Mouse (Mus musculus): ENCODE data around the gene Rhof.

Gene Rhof

DNA sequence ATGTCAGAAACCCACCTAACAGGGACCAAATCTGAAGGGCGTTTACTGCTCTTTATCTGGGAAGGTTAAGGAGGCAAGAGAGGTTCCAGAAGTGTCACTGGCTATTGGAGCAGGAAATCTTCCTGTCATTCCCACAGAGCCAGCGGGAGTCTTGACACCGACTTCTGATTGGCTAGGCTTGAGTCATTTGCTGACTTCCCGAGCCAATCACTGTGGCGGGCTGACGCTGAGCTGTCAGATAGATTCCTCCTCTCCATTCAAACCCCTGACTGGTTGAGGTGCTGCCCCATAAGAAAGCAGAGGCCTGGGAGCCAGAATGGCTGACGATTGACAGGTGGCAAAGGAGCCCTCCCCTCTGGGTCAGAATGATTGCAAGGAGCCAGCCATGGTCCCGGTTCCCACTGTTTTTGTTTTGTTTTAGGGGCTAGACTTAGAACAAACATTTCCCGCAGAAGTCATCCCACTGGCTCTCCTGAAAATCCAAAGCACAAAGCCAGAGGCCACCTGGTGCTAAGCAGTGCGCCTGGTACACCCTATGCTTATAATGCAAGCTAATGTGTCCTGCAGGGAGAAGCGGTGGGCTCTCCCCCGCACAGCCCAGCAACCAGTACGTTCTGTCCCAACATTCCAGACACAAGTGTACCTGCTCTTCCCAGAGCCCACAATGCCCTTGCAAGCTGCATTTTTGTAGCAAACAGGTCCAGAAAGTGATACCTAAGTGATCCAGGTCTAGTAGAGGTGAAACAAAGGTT is 22.9 kb downstream of the Rhof start:
- DNase-seq: peak in 1 of 2 experiments; percentile 31

DNA sequence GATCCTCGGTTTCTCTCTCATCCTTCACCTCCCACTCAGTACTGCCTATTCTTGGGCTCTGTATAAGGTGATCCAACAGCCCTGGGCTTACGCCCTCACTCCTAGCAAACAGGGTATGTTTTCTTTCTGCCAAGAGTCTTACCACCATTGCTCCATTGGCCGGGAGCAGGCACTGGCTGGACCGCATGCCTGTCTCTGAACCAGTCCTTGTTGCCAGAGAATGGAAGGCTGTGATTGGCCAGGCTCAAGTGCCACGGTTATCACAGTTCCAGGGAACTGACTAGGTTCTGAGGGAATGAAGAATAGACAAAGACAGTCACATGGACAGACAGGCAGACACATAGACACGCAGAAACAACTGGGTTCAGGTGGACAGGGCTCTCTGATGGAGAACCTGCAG is 27.7 kb downstream of the Rhof start:
- DNase-seq: no peak

DNA sequence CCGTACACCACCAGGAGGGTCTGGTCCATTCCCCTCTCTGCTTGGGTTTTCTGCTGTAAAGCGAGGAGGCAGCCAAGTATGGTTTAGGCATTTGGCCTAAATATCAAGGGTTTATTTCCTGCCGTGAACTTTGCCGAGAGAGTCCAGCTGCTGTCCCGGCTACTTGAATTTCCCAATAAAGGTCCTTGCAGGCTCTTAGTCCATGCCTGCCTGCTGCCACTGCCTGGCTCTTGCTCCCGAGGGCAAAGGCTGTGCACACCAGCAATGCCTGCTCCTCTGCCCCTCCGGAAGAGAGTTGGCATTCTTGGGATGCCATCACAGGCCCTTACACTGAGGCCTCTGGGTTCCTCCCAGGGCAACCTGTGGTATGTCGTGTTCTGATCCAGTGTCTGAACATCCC is 28.9 kb downstream of the Rhof start:
- peak; percentile 19 to 60 for DNase-seq

DNA sequence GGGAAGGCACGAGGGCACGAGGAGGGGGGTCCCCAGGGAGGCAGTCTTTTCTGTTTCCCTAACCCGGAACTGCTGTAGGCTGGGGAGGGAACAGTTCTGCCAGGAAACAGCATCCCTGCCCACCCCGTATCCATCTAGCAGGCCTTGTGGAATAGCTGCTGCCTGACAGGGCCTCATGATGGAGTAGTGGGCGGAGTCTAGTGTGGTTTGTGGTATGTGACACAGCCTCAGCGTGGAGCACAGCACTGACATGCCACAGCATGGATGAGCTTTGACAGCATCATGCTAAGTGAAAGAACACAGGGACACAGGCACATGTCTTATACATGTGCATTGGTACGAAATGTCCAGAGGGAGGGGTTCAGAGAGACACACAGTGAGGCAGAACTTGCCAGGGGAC is 30.1 kb downstream of the Rhof start:
- no peak for DNase-seq

DNA sequence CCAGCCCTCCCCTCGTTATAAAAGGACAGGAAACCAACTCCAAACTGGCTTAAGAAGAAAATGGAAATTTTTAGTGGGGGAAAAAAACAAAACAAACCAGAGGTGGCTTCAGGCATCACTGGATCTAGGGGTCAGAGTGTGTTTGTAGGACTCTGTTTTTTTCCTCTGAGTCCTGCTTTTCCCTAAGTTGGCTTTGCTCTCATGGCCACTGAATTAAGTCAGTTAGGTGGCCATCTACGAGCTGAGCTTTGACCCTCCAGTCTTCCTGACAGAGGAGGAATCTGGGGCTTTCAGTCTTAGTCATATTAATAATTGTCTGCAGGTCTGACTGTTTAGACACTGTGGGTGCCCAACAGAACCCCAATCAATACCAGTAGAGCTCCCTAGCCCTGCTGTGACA is 34.0 kb downstream of the Rhof start:
- no peak for DNase-seq

DNA sequence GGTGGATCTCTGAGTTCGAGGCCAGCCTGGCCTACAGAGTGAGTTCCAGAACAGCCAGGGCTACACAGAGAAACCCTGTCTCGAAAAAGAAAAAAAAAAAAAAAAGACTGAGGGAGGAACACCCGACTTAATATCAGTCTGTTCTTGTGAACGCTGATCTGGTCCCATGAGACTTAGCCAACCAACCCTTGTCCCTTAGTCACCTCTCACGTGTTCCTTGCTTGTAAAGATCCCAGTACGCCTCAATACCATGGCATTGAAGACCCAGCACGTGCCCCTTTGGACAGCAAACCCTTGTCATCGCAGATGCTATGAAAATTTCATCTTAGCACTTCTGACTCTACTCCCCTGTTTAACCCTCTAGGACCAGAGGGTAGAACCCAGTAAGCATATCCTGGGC is 36.2 kb downstream of the Rhof start:
- DNase-seq: no peak

DNA sequence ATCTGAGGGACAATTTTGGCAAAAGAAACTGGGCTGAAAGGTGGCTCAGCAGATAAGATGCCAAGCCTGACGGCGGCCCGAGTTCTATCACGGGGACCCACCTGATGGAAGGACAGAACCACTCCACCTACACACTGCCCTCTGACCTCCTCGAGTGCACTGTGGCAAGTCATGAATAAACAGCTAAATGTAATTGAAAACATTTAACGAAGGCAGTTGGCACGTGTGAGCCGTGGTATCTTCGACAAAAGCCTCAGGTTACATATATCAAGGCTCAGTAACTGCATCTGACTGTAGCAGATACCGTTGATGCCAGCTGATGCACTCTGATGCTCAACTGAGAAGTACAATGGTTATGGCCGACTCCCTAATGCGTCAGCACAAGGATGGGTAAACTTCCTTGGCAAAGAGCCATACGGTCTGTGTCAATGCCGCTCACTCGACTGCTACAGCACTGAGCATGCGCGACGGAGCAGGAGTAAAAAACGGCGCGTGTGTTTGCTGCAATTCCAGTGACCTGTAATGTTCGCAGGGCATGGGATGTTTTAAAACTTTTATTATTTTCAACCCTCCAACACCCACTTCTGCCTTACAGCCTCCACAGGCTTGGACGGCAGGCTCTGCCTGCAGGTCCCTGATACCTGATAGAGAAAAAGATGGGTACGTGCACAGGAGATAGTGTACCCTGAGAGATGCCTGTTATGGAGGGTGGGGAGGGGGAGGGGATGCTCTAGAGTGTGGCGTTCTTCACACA is 38.1 kb downstream of the Rhof start:
- DNase-seq: no peak

DNA sequence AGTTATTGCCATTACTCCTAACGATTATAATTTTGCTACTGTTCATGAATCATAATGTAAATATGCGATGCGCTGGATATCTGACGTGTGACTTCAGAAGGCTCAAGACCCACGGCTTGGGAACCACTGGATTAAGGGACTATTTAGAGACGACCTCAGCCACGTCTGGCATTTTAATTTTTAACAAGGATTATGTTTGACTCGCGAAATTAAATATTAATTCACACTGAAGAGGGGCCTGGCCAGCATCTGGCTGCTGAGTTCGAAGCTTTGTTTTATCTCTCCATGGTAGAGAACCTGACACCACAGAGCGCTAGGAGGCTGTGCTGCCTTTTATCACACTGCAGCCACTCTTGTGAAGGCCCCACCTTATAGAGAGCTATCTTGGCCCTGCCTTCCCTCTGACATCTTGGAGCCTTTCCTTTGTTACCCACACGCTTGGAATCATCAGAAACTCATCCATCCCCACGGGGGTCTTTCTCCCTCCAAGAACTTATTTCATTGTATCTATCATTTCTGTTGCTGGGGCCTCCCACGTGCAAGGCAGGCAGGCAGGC is 39.3 kb downstream of the Rhof start:
- no peak for DNase-seq

DNA sequence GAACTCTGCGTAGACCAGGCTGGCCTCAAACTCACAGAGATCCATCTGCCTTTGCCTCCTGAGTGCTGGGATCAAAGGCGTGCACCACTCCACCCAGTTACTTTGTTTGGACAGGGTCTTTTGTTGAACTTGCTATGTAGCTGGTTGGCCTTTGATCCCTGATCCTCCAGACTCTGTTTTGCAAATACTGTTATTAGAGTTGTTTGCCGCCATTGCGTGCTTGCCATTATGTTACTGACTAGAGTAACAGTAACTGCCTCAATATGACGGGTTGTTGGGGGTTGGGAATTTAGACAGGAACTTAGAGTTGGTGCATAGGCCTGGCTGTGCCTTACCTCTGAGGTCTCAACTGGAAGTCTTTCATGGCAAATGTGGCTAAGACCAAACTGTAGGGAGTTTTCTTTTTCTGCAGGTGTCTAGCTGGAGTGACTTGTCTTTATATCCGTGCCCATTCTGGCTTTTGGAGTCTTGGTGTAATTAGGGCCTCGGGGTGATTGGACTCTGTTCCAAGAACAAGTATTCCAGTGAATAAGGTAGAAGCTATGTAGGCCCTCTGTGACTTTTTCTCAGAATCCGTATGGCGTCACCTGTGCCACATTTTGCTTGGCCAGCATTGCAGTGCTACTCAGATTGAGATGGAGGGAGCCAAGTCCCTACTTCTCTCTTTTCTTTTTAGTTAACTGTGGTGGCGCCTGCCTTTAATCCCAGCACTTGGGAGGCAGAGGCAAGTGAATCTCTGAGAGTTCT is 41.8 kb downstream of the Rhof start:
- DNase-seq: no peak

DNA sequence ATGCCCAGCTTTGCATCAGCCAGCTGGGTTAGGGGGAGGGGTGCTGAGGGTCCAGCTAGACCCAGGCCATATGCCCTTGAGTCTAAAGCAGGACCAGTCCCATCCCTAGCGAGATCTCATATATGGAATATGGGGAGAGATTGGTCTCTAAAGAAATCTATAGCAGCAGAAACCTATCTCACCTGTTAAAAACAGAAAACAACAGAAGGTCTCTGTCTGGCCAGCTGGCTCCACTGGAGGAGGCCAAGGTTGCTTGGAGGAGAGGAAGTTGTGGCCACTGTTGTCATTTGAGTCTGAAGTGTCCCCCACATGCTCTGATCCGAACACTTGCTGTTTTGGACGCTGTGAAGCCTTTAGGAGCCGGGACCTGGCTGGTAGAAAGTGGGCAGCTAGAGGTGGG is 43.7 kb downstream of the Rhof start:
- no peak for DNase-seq

DNA sequence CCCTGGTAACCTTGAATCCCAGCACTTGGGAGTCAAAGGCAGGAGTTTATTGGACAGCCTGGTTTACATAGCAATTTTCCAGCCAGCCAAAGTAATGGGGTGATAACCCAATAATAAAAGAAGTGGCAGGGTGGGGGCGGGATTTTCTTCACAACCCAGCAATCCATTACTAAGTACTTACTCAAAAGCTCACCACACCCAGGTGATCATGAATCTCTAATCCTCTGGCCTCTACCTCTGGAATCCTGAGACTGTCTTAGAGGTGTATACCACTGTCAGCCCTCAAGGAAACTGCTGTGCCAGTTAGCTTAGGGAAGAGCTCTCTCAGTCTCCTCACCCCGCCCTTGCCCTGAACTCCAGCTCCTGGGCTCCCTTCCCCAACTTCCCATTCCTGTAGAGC is 46.0 kb downstream of the Rhof start:
- no peak for DNase-seq

DNA sequence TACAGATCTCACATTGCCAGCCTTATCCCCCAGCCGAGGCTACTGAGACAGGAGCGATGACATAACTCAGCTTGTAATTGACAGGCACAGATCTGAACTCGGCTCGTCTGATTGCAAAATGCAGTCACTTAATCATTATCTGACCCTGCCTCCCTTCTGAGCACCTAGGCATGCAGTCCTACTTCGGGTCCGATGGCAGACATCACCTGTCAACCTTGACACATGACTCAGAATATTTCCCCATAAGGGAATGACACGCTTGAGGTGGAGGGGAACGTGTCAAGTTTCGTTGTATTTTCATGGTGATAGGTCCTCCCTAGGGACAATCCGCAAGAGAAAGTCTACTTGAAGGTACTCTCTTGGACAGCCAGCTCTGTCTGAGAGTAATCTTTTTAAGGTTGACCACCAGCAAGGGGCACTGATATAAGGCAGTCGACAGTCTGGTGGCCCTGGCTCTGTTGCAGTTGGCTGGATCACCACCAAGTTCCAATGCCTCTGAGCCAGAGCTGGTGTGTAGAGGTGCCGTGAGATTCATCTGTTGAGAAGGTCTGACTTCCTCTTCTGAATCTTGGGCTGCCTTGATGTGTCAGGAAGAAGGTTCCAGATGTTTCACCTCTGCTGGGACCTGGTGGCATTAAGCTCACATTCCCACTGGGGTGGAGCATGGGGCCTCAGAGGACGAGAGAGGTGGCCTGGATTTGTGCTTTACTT is 49.0 kb downstream of the Rhof start:
- DNase-seq: no peak

DNA sequence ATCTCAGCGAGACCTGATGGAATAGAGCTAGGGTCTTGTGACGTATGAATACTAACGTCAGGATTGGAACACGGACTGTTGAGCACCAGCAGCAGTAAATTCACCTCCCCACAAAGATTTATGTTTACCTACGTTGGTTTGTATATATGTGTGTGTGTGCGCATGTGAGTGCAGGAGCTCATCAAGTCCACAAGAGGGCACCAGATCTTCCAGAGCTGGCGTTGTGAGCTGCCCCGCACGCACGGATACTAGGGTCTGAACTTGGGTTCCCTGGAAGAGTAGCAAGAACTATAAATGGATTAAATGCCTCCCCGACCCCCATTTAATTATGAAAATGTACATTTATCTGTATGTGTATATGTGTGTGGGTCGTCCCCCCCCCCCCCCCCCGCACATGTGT is 52.0 kb downstream of the Rhof start:
- no peak for DNase-seq

DNA sequence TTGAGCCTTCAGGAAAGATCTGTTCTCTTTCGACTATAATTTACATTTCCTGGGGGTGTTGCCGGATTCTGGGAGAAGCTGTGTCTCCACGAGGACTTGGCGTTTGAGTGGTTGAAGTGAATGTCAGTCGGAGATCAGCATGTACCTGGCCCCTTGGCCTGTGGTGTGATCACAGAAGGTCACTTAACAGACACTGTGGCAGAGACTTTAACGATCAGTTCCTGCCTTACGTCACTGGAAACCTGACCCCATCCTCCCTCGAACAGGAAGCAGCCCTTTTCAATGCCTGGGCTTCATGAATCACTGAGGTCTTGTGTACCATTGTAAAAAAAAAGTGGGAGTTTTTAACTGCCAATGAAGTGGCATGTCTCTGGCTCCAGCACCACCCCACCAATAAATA is 52.5 kb downstream of the Rhof start:
- DNase-seq: no peak

DNA sequence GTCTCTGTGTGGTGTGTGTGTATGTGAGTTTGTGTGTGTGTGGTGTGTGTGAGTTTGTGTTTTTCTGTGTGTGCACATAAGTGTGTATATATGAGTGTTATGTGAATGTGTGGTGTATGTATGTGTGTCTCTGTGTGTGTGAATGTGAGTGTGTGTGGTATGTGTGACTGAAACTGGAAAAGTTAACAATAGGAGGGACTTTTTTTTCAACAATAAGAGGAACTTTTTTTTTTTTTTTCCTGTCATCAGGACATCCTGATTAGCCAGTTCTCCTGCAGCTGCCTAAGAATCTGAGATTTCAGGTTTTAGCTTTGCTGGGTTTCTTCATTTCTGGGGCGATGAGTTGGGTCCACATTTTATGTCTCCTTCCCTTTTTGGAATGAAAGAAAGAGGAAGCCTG is 52.9 kb downstream of the Rhof start:
- no peak for DNase-seq

DNA sequence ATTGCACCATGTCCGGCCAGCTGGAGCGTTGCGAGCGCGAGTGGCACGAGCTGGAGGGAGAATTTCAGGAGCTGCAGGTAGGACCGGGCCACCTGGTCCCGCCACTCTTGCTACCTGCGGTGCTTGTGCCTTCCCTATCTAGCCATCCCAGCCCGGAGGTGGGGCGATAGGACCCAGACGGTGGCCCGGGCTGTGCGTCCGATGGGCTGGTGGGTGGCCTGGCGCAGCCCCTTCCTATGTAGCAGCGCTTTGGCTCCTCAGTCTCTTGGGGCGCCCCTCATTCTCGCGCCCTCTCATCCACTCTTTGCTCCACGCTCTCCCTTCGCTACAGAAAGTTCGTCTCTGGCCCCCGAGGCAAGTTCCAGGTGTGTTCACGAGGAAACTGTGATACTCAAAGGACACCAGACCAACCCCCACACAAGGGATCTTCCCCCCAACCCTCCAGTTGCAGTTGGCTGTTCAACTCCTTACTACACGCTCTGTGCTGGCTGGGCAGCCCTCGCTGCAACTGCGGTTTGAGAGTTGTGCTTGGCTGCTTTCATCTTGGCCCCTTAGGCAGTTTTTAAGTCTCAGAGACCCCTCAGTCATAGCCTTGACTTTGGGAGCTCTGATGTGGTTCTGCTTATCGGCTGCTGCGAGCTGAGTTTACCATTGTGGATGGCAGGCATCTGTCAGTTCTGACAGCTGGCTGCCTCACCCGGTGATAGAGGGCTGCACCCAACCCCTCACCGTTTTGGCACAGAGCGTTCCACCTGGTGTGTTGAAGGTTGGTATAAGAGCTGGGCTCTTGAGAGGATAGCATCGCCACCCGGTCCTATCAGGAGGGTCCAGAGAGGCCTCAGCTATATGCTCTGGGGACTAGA is 55.8 kb downstream of the Rhof start:
- no peak for DNase-seq

DNA sequence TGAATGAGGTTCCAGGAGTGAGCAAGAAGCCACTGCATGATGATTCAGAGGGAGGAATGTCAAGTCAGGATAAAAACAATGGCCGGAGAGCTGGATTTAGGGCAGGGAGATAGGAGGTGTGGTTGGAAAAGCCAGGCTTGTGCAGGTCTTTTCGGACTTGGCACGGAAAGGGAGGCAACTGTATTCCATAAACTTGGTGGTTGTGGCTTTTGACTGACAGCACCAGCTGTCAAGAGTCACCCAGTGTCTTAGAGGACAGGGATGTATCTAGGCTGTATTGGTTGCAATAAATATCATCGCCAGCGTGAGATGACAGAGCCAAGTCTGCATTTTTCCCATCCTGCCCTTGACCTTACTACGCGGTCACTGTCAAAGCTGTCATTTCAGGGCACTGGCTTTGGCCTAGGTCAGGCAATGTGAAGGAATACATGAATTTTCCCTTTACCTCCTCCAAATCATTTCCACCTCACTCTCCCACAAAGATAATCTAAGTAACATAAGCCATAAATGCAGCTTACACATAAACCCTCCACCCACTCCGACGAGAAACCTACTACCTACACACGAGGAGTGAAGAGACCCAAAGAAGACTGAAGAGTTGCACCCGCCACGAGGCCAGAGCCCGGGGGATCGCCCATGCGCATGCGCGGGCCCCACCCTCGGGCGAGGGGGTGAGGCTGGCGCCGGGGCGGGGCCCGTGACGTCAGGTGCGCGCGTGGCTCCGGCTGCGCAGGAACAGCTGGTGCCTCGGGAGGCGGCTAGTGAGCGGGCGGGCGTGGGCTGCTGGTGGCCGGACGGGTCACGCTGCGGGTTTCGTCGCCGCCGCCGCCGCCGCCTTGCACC is 56.7 kb downstream of the Rhof start:
- DNase-seq: peak; percentile 96 to 97

DNA sequence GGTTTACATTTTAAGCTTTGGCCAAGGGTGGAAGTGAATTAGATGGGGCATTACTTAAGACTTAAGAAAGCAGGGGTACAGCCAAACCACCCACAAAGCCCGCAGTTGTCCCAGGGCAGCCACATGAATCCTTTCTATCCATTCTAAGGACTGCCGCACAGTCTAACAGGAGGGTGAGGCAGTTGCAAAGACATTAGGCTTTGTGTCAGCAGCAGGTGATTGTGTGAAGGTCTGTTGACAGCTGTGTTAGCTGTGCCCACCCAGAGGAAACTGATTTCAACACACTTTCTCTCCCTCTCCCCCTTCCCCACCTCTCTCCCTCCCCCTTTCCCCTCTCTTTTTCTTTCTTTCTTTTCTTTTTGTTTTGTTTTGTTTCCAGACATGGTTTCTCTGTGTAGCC is 63.8 kb downstream of the Rhof start:
- no peak for DNase-seq

DNA sequence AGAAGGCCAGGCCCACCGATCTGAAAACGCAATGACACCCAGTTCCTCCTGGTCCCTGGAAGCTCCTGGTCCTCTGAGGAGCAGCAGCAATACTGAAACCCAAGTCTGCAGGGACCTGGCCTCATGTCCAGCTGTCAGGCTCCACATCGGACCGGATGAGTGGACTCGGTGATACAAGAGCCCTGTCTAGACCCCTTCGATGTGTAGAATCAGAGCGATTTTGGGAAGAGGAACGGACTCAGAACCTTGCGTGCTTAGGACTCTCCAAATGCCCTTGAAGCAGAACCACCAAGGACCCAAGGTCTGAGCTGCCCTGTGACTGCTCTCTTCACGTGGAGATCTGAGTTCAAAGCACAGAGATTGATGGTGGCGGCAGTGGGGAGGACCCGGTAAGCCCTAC is 64.4 kb downstream of the Rhof start, which contains the start of gene Tmem120b:
Gene Tmem120b, plus strand, starts transcription at position 301 of the 400 bp plus-strand sequence.
- DNase-seq: no peak

DNA sequence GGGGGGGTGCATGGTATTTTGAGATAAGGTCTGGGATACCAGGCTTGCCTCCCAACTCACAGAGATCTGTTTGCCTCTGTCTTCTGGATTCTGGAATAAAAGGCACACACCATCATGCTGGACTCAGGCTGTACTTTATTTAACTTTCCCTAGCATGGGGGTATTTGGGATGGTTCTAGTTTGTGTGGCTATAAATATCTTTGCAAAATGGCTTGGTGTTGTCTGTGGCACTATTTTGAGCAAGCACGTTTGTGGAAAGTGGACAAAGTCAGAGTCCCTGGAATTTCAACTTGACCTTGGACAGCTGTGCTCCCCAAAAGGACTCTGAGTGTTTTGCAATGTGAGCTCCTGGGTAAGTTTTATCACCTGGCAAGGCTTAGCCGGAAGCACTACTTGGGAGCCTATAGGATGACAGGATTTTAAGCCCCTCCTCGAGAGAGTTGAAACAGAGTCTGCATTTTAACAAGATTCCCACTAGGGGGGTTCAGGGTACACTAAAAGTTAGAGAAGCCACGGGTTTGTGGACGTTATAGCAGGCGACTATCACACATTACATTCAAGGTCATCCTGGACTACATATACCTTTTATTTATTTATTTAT is 65.0 kb downstream of the Rhof start:
- no peak for DNase-seq
